Mouse (Mus musculus) mature B cell (primary cell): ENCODE data around the gene Smlr1.

Source experiments
- in situ Hi-C: fragments of 300-500 bp; cut with MboI; formaldehyde crosslinking; loops from 2 replicates; pipeline ENCODE4 v1.14.3; 2019

Smlr1 gene

DNA sequence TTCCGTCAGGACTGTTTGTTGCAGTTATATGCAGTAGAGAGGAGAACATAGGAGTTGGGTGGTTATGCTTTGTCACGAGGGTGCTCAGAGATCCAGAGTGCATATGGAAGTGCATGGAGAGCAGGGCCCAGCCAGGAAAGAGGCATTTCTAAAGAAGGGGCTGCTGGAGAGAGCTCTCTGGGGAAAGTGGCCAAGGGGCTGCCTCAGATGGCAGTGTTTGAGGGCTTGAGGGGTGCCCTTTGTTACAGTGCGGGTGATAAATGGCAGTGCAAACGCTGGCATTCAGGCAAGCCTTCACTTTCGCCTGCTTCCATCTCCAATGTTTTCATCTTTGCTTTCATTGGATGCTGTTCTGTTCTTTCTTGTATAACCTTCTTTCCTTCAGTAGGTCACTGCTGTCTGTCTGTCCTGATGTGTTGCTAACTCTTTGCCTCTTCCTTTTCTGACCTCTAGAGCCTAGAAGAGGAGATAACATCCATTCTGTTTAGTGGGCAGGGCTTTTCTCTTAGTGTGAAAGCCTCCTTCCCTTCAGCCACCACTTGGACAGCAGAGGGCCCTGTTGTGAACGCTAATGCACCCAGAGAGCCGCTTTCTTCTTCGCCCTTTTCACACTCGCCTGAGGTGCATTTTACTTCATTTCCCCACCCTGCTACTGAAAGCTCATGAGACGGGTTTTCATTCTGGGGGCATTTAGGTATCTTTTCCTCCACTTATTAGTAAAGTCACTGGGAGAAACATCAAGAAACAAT lies 36.6 kb downstream of the Smlr1 start:
- in situ Hi-C loops, result no loop called here

DNA sequence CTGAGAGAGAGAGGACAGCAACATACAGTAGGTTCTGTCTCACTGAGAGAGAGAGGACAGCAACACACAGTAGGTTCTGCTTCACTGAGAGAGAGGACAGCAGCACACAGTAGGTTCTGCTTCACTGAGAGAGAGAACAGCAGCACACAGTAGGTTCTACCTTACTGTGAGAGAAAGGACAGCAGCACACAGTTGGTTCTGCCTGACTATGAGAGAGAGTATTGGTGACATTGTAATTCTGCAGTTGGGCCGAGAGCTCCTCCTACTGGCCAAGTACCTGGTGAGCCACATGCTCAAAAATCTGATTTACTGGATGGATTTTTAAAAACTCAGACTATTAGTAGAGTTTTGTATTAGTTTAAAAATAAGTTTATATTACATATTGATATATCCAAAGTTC lies 47.6 kb downstream of the Smlr1 start:
- in situ Hi-C loops, result loop anchor here (10.0 kb wide), 1 partner anchor 214 kb away; no protein-coding TSS in a partner anchor

DNA sequence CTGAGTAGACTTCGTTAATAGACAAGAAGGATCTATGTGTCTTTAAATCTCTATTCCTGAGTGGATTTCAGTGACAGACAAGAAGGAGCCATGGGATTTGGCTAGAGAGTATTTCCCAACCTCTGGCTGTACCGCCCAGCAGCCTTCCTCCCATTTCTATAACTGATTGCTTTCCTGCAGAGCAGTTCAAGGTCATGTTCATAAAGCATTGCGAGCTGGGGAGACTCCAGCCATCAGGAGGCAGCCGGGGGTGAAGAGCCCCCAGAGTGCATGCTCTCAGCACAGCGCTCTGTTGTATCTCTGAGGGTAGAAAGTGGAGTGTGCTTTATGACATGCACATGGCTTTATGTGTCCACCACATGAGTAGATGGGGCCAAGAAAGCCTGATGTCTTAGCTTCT lies 53.3 kb downstream of the Smlr1 start:
- in situ Hi-C loops, result loop anchor here (10.0 kb wide), 1 partner anchor 208 kb away; no protein-coding TSS in a partner anchor

DNA sequence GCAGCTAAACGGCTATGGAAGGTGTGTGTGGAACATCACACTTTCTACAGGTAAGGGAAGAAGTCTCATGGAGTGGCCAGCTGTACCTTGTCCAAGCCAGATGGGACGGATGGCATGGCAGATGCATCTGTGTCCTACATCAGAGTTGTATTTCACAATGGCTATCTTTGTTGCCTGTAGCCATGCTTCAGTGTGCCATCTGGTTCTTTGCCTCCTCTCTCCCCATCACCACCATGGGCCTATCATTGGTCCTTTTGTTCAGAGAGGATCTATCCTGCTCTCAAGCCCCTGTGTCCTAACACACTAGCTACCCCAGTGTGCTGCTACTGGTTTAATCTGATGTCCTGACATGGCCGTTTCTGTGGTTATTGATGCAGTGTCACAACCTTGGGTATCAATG lies 56.4 kb downstream of the Smlr1 start:
- in situ Hi-C loops, result loop anchor here (10.0 kb wide), 1 partner anchor 205 kb away; no protein-coding TSS in a partner anchor
